Mouse (Mus musculus) kidney, postnatal 0 days (tissue): ENCODE data around the gene Hck. TPM values are rescaled to one million over a fixed set of nuclear protein-coding genes. Genes with fewer than 3 reads are reported as not detected.

Experiments
- ATAC-seq: fragments of 200-750 bp; cut with Nextera tagmentation; replicated peaks from 2 replicates; pipeline ENCODE4 v1.8.0; 2017; ENCODE audit warnings: low read depth, moderate number of reproducible peaks, moderate TSS enrichment, moderate library complexity; ENCODE audit not compliant: low FRiP score
- DNase-seq: peaks from one replicate; pipeline ENCODE4 v3.0.0-alpha.2; 2016; ENCODE audit warnings: low spot score
- H3K27ac ChIP-seq: fragments of 300-500 bp; sonication (generic); 2 replicates; pipeline ENCODE4 v1.5.1; 2014; ENCODE audit warnings: mild to moderate bottlenecking
- H3K27me3 ChIP-seq: fragments of 300-500 bp; sonication (generic); 2 replicates; pipeline ENCODE4 v1.6.1; 2014; ENCODE audit warnings: low read length, mixed read lengths; ENCODE audit not compliant: insufficient read depth
- H3K36me3 ChIP-seq: fragments of 300-500 bp; sonication (generic); 2 replicates; pipeline ENCODE4 v1.6.1; 2014; ENCODE audit warnings: low read length, mixed read lengths; ENCODE audit not compliant: insufficient read depth
- H3K4me1 ChIP-seq: fragments of 300-500 bp; sonication (generic); replicated peaks from 2 replicates; pipeline ENCODE4 v1.6.1; 2014; ENCODE audit warnings: antibody characterized with exemption, low read length, mixed read lengths; ENCODE audit not compliant: insufficient read depth
- H3K4me2 ChIP-seq: fragments of 300-500 bp; sonication (generic); 2 replicates; pipeline ENCODE4 v1.6.1; 2014; ENCODE audit warnings: mild to moderate bottlenecking, low read length, moderate library complexity, mixed read lengths
- H3K4me3 ChIP-seq: fragments of 300-500 bp; sonication (generic); replicated peaks from 2 replicates; pipeline ENCODE4 v1.5.1; 2014; ENCODE audit warnings: low read depth, low read length
- H3K9ac ChIP-seq: fragments of 300-500 bp; sonication (generic); 2 replicates; pipeline ENCODE4 v1.6.1; 2014; ENCODE audit warnings: low read depth, low read length
- H3K9me3 ChIP-seq: fragments of 300-500 bp; sonication (generic); replicated peaks from 2 replicates; pipeline ENCODE4 v1.6.1; 2016; ENCODE audit warnings: low read length, inconsistent platforms, mixed read lengths
- CTCF ChIP-seq: IDR thresholded peaks from 2 replicates; pipeline ENCODE4 v1.5.1; 2016; ENCODE audit warnings: antibody characterized with exemption, low read depth, mild to moderate bottlenecking, moderate library complexity
- WGBS: fragments of 180-500 bp; shearing (Covaris S2); extraction: QIAGEN DNeasy Blood & Tissue Kit; methylation state at CpG from one replicate; pipeline ENCODE4 v1.1.7; 2014; 5-methylcytosine and 5-hydroxymethylcytosine counted together
- polyA plus RNA-seq: library from polyadenylated mRNA; unstranded; fragments of >200 nt; fragmentation: Nextera tagmentation; extraction: Ambion mirVana; gene quantifications from 2 replicates; pipeline ENCODE4 v1.2.1, GENCODE M21; 2015

Hck gene
- polyA plus RNA-seq, 1 experiment from 2014 or later = 4.3 TPM

- H3K4me3 ChIP-seq = no peak overlapping the region
- H3K36me3 ChIP-seq = no peaks in the 10 kb centered on the region
- DNase-seq (peak; percentile 17), ATAC-seq (no peak)
- H3K27ac ChIP-seq = no peak overlapping the region
- H3K9me3 ChIP-seq = no peaks in the 10 kb centered on the region
- no peak overlapping the region for H3K9ac ChIP-seq
- peaks cover 19% of the 10 kb centered on the region for H3K4me1 ChIP-seq
- TF ChIP-seq CTCF = no peak
- WGBS = 33% methylated on average over 6 of the region's 6 CpGs
- no peaks in the 10 kb centered on the region for H3K27me3 ChIP-seq
- no peak overlapping the region for H3K4me2 ChIP-seq
Observed at GRCm38 (mm10) chr2:153167136-153167535, 58.9 kb downstream of the Hck start.

GRCm38 (mm10) chr2:153168134-153168820, 60.0 kb downstream of the Hck start:
- H3K27me3 ChIP-seq = no peaks in the 10 kb centered on the region
- H3K4me2 ChIP-seq = no peak overlapping the region
- ATAC-seq (no peak), DNase-seq (peak; percentile 11)
- no peaks in the 10 kb centered on the region for H3K36me3 ChIP-seq
- H3K9ac ChIP-seq = no peak overlapping the region
- no peak for TF ChIP-seq CTCF
- WGBS = 18% methylated on average over 2 of the region's 2 CpGs
- peaks cover 15% of the 10 kb centered on the region for H3K4me1 ChIP-seq
- H3K27ac ChIP-seq = no peak overlapping the region; the same call in 1 of the 2 replicates
- no peak overlapping the region for H3K4me3 ChIP-seq
- no peaks in the 10 kb centered on the region for H3K9me3 ChIP-seq

GRCm38 (mm10) chr2:153170490-153171224, 62.4 kb downstream of the Hck start:
- Histone ChIP-seq H3K27me3 (no peaks in the 10 kb centered on the region), H3K4me3 (no peak overlapping the region), H3K9me3 (no peaks in the 10 kb centered on the region), H3K36me3 (no peaks in the 10 kb centered on the region), H3K4me1 (peaks cover 15% of the 10 kb centered on the region), H3K27ac (no peak overlapping the region), H3K4me2 (no peak overlapping the region), H3K9ac (no peak overlapping the region)
- TF ChIP-seq CTCF = no peak
- no peak for ATAC-seq
- 88% methylated on average over 9 of the region's 9 CpGs for WGBS
- DNase-seq = no peak

GRCm38 (mm10) chr2:153171966-153172365, 63.7 kb downstream of the Hck start:
- Histone ChIP-seq H3K9me3 (no peaks in the 10 kb centered on the region), H3K36me3 (no peaks in the 10 kb centered on the region), H3K4me3 (no peak overlapping the region), H3K27ac (no peak overlapping the region), H3K27me3 (no peaks in the 10 kb centered on the region), H3K4me2 (no peak overlapping the region), H3K9ac (no peak overlapping the region), H3K4me1 (peaks cover 15% of the 10 kb centered on the region)
- WGBS = 88% methylated on average over 5 of the region's 5 CpGs
- ATAC-seq (no peak), DNase-seq (no peak)
- TF ChIP-seq CTCF = no peak

- DNase-seq (peak; percentile 15), ATAC-seq (no peak)
- H3K9ac ChIP-seq = no peak overlapping the region
- 23% methylated on average over 8 of the region's 8 CpGs for WGBS
- TF ChIP-seq CTCF = no peak
- no peak overlapping the region for H3K27ac ChIP-seq
- peaks cover 7% of the 10 kb centered on the region for H3K36me3 ChIP-seq
- no peak overlapping the region for H3K4me3 ChIP-seq
- no peaks in the 10 kb centered on the region for H3K9me3 ChIP-seq
- no peaks in the 10 kb centered on the region for H3K4me1 ChIP-seq
- H3K4me2 ChIP-seq = no peak overlapping the region
- H3K27me3 ChIP-seq = no peaks in the 10 kb centered on the region
Observed at GRCm38 (mm10) chr2:153175995-153176570, 67.8 kb downstream of the Hck start.

- Histone ChIP-seq H3K4me2 (no peak overlapping the region), H3K27ac (no peak overlapping the region), H3K4me1 (no peaks in the 10 kb centered on the region), H3K9ac (no peak overlapping the region), H3K36me3 (peaks cover 9% of the 10 kb centered on the region), H3K27me3 (no peaks in the 10 kb centered on the region), H3K9me3 (no peaks in the 10 kb centered on the region), H3K4me3 (no peak overlapping the region)
- DNase-seq = no peak
- 80% methylated on average over 3 of the region's 3 CpGs for WGBS
- ATAC-seq = no peak
- TF ChIP-seq CTCF = no peak
Observed at GRCm38 (mm10) chr2:153177188-153177587, 68.9 kb downstream of the Hck start.
